Mouse (Mus musculus): ENCODE results near the gene Gna13.

DNA sequence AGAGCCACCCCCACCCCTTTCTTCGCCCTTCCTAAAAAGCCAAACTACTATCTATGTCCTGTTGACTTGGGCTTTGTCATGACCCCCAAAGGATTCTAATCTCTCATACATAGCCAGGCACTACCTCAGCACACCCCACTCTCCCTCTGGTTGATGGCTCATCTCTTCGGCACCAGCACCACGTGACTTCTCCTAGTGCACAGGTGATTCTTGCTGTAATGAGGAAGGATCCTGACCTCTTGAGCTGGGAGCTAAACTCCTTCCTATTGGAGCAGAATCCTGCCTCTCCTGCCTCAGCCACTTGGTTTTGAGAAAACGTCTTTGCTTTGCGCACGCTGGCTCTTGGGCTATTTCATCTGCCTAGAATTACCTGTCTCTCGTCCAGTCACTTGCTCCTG is 12.3 kb upstream of the Gna13 start:
- no peak for TF ChIP-seq POLR2A (IDR thresholded peaks at IDR 0.05; ENCODE audit: low read depth, low read length)
- TF ChIP-seq CTCF (IDR thresholded peaks at IDR 0.05; ENCODE audit: borderline replicate concordance, insufficient read depth, low read length): no peak
